Mouse (Mus musculus): Measurements from ENCODE around the gene Slc5a6. TPM values are rescaled to one million over a fixed set of nuclear protein-coding genes. Genes with fewer than 3 reads are reported as not detected.

Gene Slc5a6
- polyA plus RNA-seq (2014; fragmentation: Illumina TruSeq; extraction: RNeasy Lipid Tissue Mini Kit (QIAGEN cat#74804); ENCODE audit: low replicate concordance), result 3.5 TPM

GRCm38 (mm10) chr5:31048763-31049641 lies at the start of gene Slc5a6:
TSS of gene Slc5a6 (minus strand) at chr5:31048924.

GRCm38 (mm10) chr5:31054261-31055215 lies 5.8 kb upstream of the Slc5a6 start, which contains the start of gene Cad:
TSS of gene Cad (plus strand) at chr5:31054780.

DNA sequence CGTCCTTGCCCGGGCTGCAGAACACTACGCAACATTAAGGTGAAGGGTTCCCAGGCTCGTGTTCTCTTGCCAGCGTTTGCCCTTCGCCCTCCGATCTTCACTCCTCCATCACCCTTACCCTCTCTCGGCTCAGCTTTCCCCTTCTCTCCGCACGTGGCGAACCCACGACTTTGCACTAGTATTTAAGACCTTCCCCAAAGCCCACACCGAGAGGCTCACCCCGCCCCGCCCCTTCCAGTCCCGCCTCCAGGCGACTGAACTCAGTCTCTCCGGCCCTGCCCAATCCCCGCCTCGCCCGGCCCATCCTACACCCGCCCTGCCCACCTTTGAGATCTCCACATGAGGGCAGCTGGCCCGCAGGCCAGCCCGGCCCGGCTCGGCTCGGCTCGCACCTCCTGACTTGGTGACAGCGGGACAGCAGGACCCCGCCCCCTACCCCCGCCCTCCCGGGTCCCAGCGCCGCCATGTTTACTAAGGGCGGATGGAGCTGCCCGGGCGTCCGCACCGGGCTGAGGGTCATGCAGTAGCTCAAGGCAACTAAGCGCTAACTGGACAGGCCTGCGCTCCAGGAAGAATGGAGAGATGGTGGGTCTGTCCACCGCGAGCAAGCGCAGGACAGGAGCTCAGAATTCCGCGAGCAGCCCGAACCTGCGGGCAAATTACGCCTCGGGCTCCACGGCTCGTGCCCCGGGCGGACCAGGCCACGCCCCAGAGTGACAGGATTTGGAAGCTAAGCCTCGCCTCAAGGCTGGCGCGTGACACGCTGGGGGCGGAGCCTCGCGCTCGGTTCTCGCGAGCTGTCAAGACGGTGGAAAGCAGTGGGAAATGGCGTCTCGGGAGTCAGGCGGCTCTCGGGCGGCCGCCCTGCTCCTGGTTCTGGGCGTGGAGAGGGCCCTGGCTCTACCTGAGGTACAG lies 619 bp downstream of the Slc5a6 start, which contains the start of gene Atraid:
Atraid (plus strand) TSS at position 465 of the 915 bp plus-strand sequence.

Other genes starting within 250 kb of the Slc5a6 start
- 9.5 TPM for gene Mapre3, start 234.3 kb downstream of the Slc5a6 start, polyA plus RNA-seq (2014; fragmentation: Illumina TruSeq; extraction: RNeasy Lipid Tissue Mini Kit (QIAGEN cat#74804); ENCODE audit: low replicate concordance)
- 15.1 TPM for gene Tmem214, start 180.9 kb downstream of the Slc5a6 start, polyA plus RNA-seq (2014; fragmentation: Illumina TruSeq; extraction: RNeasy Lipid Tissue Mini Kit (QIAGEN cat#74804); ENCODE audit: low replicate concordance)
- gene Agbl5, start 160.2 kb downstream of the Slc5a6 start, polyA plus RNA-seq (2014; fragmentation: Illumina TruSeq; extraction: RNeasy Lipid Tissue Mini Kit (QIAGEN cat#74804); ENCODE audit: low replicate concordance), result 2.3 TPM
- gene Ost4, start 141.1 kb downstream of the Slc5a6 start, polyA plus RNA-seq (2014; fragmentation: Illumina TruSeq; extraction: RNeasy Lipid Tissue Mini Kit (QIAGEN cat#74804); ENCODE audit: low replicate concordance), result 273 TPM
- gene Emilin1, start 135.5 kb downstream of the Slc5a6 start, polyA plus RNA-seq (2014; fragmentation: Illumina TruSeq; extraction: RNeasy Lipid Tissue Mini Kit (QIAGEN cat#74804); ENCODE audit: low replicate concordance), result 0.11 TPM
- 2.0 TPM for gene Khk, start 127.5 kb downstream of the Slc5a6 start, polyA plus RNA-seq (2014; fragmentation: Illumina TruSeq; extraction: RNeasy Lipid Tissue Mini Kit (QIAGEN cat#74804); ENCODE audit: low replicate concordance)
- gene Cgref1, start 103.3 kb downstream of the Slc5a6 start, polyA plus RNA-seq (2014; fragmentation: Illumina TruSeq; extraction: RNeasy Lipid Tissue Mini Kit (QIAGEN cat#74804); ENCODE audit: low replicate concordance), result 18.4 TPM
- gene Preb, start 88.6 kb downstream of the Slc5a6 start, polyA plus RNA-seq (2014; fragmentation: Illumina TruSeq; extraction: RNeasy Lipid Tissue Mini Kit (QIAGEN cat#74804); ENCODE audit: low replicate concordance), result 17.1 TPM
- gene Tcf23, start 80.3 kb downstream of the Slc5a6 start, polyA plus RNA-seq (2014; fragmentation: Illumina TruSeq; extraction: RNeasy Lipid Tissue Mini Kit (QIAGEN cat#74804); ENCODE audit: low replicate concordance), result 0.30 TPM
- 41.8 TPM for gene Atraid, start 612 bp downstream of the Slc5a6 start, polyA plus RNA-seq (2014; fragmentation: Illumina TruSeq; extraction: RNeasy Lipid Tissue Mini Kit (QIAGEN cat#74804); ENCODE audit: low replicate concordance)
- 0.33 TPM for gene Cad, start 5.9 kb upstream of the Slc5a6 start, polyA plus RNA-seq (2014; fragmentation: Illumina TruSeq; extraction: RNeasy Lipid Tissue Mini Kit (QIAGEN cat#74804); ENCODE audit: low replicate concordance)
- not detected for gene Dnajc5g, start 57.4 kb upstream of the Slc5a6 start, polyA plus RNA-seq (2014; fragmentation: Illumina TruSeq; extraction: RNeasy Lipid Tissue Mini Kit (QIAGEN cat#74804); ENCODE audit: low replicate concordance)
- not detected for gene Slc30a3, start 59.3 kb upstream of the Slc5a6 start, polyA plus RNA-seq (2014; fragmentation: Illumina TruSeq; extraction: RNeasy Lipid Tissue Mini Kit (QIAGEN cat#74804); ENCODE audit: low replicate concordance)
- not detected for gene Trim54, start 67.8 kb upstream of the Slc5a6 start, polyA plus RNA-seq (2014; fragmentation: Illumina TruSeq; extraction: RNeasy Lipid Tissue Mini Kit (QIAGEN cat#74804); ENCODE audit: low replicate concordance)
- not detected for gene Ucn, start 89.9 kb upstream of the Slc5a6 start, polyA plus RNA-seq (2014; fragmentation: Illumina TruSeq; extraction: RNeasy Lipid Tissue Mini Kit (QIAGEN cat#74804); ENCODE audit: low replicate concordance)
- gene Mpv17, start 105.3 kb upstream of the Slc5a6 start, polyA plus RNA-seq (2014; fragmentation: Illumina TruSeq; extraction: RNeasy Lipid Tissue Mini Kit (QIAGEN cat#74804); ENCODE audit: low replicate concordance), result 10.0 TPM
- gene Gm29609, start 131.0 kb upstream of the Slc5a6 start, polyA plus RNA-seq (2014; fragmentation: Illumina TruSeq; extraction: RNeasy Lipid Tissue Mini Kit (QIAGEN cat#74804); ENCODE audit: low replicate concordance), result 0.22 TPM
- gene Gtf3c2, start 131.2 kb upstream of the Slc5a6 start, polyA plus RNA-seq (2014; fragmentation: Illumina TruSeq; extraction: RNeasy Lipid Tissue Mini Kit (QIAGEN cat#74804); ENCODE audit: low replicate concordance), result 49.3 TPM
- 37.9 TPM for gene Snx17, start 144.3 kb upstream of the Slc5a6 start, polyA plus RNA-seq (2014; fragmentation: Illumina TruSeq; extraction: RNeasy Lipid Tissue Mini Kit (QIAGEN cat#74804); ENCODE audit: low replicate concordance)
- 0.89 TPM for gene Eif2b4, start 144.5 kb upstream of the Slc5a6 start, polyA plus RNA-seq (2014; fragmentation: Illumina TruSeq; extraction: RNeasy Lipid Tissue Mini Kit (QIAGEN cat#74804); ENCODE audit: low replicate concordance)
- 0.85 TPM for gene Zfp513, start 153.4 kb upstream of the Slc5a6 start, polyA plus RNA-seq (2014; fragmentation: Illumina TruSeq; extraction: RNeasy Lipid Tissue Mini Kit (QIAGEN cat#74804); ENCODE audit: low replicate concordance)
- 14.1 TPM for gene Ppm1g, start 171.8 kb upstream of the Slc5a6 start, polyA plus RNA-seq (2014; fragmentation: Illumina TruSeq; extraction: RNeasy Lipid Tissue Mini Kit (QIAGEN cat#74804); ENCODE audit: low replicate concordance)
- 91.8 TPM for gene Nrbp1, start 191.9 kb upstream of the Slc5a6 start, polyA plus RNA-seq (2014; fragmentation: Illumina TruSeq; extraction: RNeasy Lipid Tissue Mini Kit (QIAGEN cat#74804); ENCODE audit: low replicate concordance)
- not detected for gene Gm9970, start 192.3 kb upstream of the Slc5a6 start, polyA plus RNA-seq (2014; fragmentation: Illumina TruSeq; extraction: RNeasy Lipid Tissue Mini Kit (QIAGEN cat#74804); ENCODE audit: low replicate concordance)
- 1.6 TPM for gene Krtcap3, start 202.8 kb upstream of the Slc5a6 start, polyA plus RNA-seq (2014; fragmentation: Illumina TruSeq; extraction: RNeasy Lipid Tissue Mini Kit (QIAGEN cat#74804); ENCODE audit: low replicate concordance)
- 3.9 TPM for gene Ift172, start 242.2 kb upstream of the Slc5a6 start, polyA plus RNA-seq (2014; fragmentation: Illumina TruSeq; extraction: RNeasy Lipid Tissue Mini Kit (QIAGEN cat#74804); ENCODE audit: low replicate concordance)
- 0.93 TPM for gene Fndc4, start 247.2 kb upstream of the Slc5a6 start, polyA plus RNA-seq (2014; fragmentation: Illumina TruSeq; extraction: RNeasy Lipid Tissue Mini Kit (QIAGEN cat#74804); ENCODE audit: low replicate concordance)
- 0.11 TPM for gene Gckr, start 248.5 kb upstream of the Slc5a6 start, polyA plus RNA-seq (2014; fragmentation: Illumina TruSeq; extraction: RNeasy Lipid Tissue Mini Kit (QIAGEN cat#74804); ENCODE audit: low replicate concordance)